Mouse (Mus musculus): ENCODE results near the gene Dennd5a. TPM values are rescaled to one million over a fixed set of nuclear protein-coding genes. Genes with fewer than 3 reads are reported as not detected.

Gene Dennd5a
- total RNA-seq, 2 experiments from 2014 or later: 48.5 to 54.4 TPM

DNA sequence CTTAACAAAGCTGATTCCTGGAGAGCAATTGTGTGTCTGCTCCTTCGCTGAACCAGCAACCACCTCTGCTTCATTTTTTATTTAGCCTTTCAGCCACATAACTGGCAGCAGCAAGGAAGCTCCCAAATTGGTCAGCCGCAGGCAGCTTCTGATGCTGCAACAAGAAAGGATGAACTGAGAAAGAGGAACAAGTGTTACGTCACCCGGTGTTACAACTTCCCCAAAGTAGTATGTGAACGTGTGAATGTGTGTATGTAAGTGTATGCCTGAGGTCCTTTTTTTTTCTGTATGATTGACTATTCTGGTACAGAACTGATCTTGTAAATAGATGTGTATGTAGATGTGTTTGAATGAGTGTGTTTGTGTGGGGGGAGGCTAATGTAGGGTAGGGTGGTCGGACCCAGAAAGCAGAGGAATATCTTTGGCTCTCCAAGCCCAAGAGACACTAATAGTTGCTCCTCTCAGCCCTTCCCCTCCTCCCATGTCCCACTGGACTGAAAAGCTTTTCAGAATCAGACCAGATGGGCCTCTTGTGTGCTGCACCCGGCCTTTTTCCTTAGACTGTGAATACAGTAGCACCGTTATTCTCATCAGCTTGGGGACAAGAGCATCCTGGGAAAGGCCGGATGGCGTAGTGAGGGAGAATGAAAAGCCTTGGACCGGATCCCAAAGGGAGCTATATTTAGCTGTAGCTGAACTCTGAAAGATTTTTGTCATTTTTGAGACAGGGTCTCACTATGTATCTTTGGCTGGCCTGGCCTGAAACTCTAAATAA lies 7.7 kb upstream of the Dennd5a start:
- no peak for ATAC-seq (replicated peaks; ENCODE audit: low FRiP score, low TSS enrichment, poor library complexity, severe bottlenecking)

DNA sequence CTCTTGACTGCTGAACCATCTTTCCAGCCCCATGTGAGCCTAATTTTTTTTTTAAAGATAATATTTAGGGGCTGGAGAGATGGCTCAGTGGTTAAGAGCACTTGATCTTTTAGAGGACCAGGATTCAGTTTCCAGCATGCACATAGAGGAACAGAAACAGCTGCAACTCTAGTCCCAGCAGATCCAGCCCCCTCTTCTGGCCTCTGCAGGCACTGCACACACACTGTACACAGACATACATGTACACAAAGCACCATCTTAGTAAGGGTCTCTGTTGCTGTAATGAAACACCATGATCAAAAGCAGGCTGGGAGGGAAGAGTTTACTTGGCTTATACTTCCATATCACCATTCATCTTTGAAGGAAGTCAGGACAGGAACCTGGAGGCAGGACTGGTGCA lies 5.4 kb upstream of the Dennd5a start:
- no peak for ATAC-seq (replicated peaks; ENCODE audit: low FRiP score, low TSS enrichment, poor library complexity, severe bottlenecking)

GRCm38 (mm10) chr7:109963707-109964106 lies 3.4 kb upstream of the Dennd5a start:
- ATAC-seq (replicated peaks; ENCODE audit: low FRiP score, low TSS enrichment, poor library complexity, severe bottlenecking): no peak

GRCm38 (mm10) chr7:109962596-109962995 lies 2.3 kb upstream of the Dennd5a start:
- no peak for ATAC-seq (replicated peaks; ENCODE audit: low FRiP score, low TSS enrichment, poor library complexity, severe bottlenecking)

GRCm38 (mm10) chr7:109961570-109961969 lies 1.3 kb upstream of the Dennd5a start:
- ATAC-seq (replicated peaks; ENCODE audit: low FRiP score, low TSS enrichment, poor library complexity, severe bottlenecking): no peak

- ATAC-seq (replicated peaks; ENCODE audit: low FRiP score, low TSS enrichment, poor library complexity, severe bottlenecking): no peak; the same call in 1 of the 2 replicates
Observed at GRCm38 (mm10) chr7:109960613-109961154, 414 bp upstream of the Dennd5a start.

- ATAC-seq (replicated peaks; ENCODE audit: low FRiP score, low TSS enrichment, poor library complexity, severe bottlenecking): peak; percentile 48
Observed at GRCm38 (mm10) chr7:109958843-109959715, 1.2 kb downstream of the Dennd5a start.

GRCm38 (mm10) chr7:109957996-109958789 lies 2.1 kb downstream of the Dennd5a start:
- ATAC-seq (replicated peaks; ENCODE audit: low FRiP score, low TSS enrichment, poor library complexity, severe bottlenecking): no peak

DNA sequence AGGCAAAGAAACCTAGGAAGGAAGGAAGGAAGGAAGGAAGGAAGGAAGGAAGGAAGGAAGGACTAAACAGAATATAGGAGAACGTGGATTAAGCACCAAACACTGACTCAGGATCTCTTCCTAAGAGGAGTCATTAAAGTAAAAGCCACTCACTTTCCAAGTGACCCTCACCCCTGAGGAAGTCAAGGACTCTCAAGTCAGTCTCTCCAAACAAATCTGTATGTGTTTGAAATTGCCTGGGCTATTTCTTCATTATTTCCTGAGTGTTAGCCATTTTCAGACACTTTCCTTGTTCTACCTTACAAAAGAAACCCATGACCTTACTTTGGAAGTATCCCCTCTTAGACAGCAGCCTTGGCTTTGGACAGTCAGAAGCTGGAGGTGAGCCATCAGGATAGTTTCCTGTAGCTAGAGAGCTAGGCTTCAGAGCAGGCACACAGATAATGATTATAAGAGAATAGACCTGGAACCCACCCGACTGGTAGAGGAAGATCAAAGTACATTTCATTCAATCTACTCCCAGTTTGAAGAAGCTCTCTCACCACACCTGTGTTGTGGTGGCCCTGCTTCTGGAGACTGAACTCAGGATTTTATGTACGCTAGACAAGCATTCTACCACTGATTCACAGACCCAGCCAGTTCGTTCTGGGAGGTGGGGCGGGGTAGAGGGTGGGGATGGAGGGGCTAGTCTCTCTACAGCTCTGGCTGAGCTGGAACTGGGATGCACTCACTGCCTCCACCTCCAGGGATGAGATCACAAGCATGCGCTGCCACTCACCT lies 5.5 kb downstream of the Dennd5a start:
- no peak for ATAC-seq (replicated peaks; ENCODE audit: low FRiP score, low TSS enrichment, poor library complexity, severe bottlenecking)

DNA sequence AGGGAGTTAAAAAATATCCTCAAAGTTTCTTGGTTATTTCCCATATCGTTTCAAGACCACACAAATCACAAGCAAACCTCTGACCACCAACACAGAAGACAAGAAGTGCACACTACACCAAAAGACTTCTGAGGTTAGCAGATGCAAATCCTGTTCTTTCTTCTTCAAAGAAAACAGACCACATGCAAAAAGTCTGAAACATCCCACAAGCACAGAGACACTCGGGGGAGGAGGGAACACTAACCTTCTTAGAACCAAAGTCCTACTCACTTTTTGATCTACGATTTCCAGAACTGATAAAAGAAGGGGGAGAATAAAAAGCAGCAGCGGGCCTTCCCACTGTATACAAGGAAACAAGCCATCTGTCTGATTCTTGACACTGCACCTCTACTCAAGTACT lies 9.0 kb downstream of the Dennd5a start:
- no peak for ATAC-seq (replicated peaks; ENCODE audit: low FRiP score, low TSS enrichment, poor library complexity, severe bottlenecking)

- ATAC-seq (replicated peaks; ENCODE audit: low FRiP score, low TSS enrichment, poor library complexity, severe bottlenecking): no peak
Observed at GRCm38 (mm10) chr7:109944421-109945034, 15.7 kb downstream of the Dennd5a start.

GRCm38 (mm10) chr7:109929628-109930027 lies 30.6 kb downstream of the Dennd5a start:
- ATAC-seq (replicated peaks; ENCODE audit: low FRiP score, low TSS enrichment, poor library complexity, severe bottlenecking): 0 out of 2 replicates have a peak, but pooled peaks have one; percentile 50

DNA sequence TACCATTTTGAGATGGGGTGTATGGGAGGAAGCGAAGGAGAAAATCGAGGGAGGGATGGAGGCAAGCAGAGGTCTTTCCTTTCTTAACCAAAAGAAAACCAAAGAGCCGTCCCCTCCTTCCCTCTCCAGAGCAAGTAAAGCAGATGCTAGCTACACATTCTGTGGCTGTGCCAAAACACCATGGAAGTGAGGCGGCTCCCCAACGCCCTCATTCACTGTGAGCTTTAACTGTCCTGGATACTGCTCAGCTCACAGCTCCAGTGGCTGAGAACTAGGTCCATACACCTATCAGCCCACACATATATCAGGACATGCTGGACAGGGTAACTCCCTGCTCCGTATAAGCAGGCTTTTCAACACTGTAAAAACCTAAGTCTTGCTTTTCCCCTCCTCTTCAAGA lies 31.9 kb downstream of the Dennd5a start:
- ATAC-seq (replicated peaks; ENCODE audit: low FRiP score, low TSS enrichment, poor library complexity, severe bottlenecking): no peak

DNA sequence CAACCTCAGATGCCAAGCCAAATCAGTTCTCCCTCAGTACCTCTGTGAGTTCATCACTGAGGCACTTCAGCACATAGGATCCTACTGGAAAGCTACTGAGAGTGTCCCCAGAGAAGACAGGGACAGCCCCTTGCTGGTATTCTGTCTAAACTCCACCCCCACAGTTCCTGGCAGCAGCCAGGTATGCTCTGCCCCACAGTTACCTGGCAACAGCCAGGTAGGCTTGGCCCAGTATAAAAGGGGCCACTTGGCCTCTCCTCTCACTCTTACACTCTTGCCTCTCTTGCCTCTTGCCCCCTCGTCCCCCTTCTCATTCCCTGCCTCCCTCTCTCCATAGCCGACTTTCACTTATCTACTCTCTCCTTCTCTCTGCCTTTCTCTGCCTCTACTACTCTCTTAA lies 35.3 kb downstream of the Dennd5a start:
- no peak for ATAC-seq (replicated peaks; ENCODE audit: low FRiP score, low TSS enrichment, poor library complexity, severe bottlenecking)

GRCm38 (mm10) chr7:109922889-109923288 lies 37.4 kb downstream of the Dennd5a start:
- no peak for ATAC-seq (replicated peaks; ENCODE audit: low FRiP score, low TSS enrichment, poor library complexity, severe bottlenecking)

DNA sequence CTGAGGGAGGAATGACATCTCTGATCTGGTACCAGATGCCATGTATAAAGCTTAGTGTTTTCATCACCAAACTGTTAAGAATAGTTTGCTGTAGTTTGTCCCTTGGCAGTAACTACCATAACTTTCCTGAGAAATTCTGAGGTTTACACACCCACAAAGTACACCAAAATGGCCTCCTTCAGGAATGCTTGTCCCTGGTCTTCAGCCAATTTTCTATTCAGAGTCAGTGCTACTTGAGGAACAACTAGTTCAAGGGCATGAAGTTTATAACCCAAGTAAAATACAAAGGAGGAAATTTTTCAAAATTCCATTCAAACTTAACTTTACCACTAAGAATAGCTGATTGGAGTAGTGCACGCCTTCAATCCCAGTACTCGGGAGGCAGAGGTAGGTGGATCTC lies 54.1 kb downstream of the Dennd5a start:
- ATAC-seq (replicated peaks; ENCODE audit: low FRiP score, low TSS enrichment, poor library complexity, severe bottlenecking): no peak

- ATAC-seq (replicated peaks; ENCODE audit: low FRiP score, low TSS enrichment, poor library complexity, severe bottlenecking): no peak
Observed at GRCm38 (mm10) chr7:109900921-109901320, 59.3 kb downstream of the Dennd5a start.

DNA sequence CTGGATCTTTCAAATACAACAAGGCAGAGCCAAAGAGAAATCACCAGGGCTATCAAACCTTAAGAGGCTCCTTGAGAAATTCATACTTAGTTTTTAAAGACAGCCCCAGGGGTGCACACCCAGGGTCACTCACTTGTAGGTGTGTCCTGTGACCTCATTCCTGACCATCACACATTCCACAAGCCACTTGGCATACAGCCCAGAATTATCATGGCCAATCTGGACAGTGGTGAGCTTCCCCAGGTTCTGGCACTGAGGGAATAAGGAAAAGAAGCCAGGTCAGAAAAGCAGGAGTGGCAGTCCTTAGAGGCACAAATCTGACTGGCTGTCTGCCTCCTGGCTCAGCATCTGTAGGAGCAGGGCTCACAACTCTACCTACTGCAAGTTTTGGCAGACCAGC lies 61.4 kb downstream of the Dennd5a start:
- ATAC-seq (replicated peaks; ENCODE audit: low FRiP score, low TSS enrichment, poor library complexity, severe bottlenecking): no peak
